Mouse (Mus musculus) MEL (cell line): ENCODE results near the gene St6galnac3. TPM values are rescaled to one million over a fixed set of nuclear protein-coding genes. Genes with fewer than 3 reads are reported as not detected.

Experiments
- DNase-seq: peaks from one replicate; pipeline ENCODE4 v3.0.0; 2011; ENCODE audit warnings: low read depth, low spot score
- H3K27ac ChIP-seq: 2 replicates; pipeline ENCODE4 v1.5.1; 2012; ENCODE audit warnings: low read depth, mild to moderate bottlenecking, control low read depth, low read length, moderate library complexity; ENCODE audit not compliant: control insufficient read depth
- H3K27me3 ChIP-seq, 2 experiments: fragments of 150-350 bp in 1 of 2; sonication (generic) in 1 of 2; 2 replicates each; pipeline ENCODE4 v1.6.1; 2012; ENCODE audit warnings: low read length in 2 of 2, mild to moderate bottlenecking in 2 of 2, improper control_type of control experiment in 1 of 2, moderate library complexity in 1 of 2; ENCODE audit not compliant: insufficient read depth in 2 of 2, control insufficient read depth in 1 of 2
- H3K36me3 ChIP-seq, 2 experiments: 2 replicates each; pipeline ENCODE4 v1.6.1; 2012 to 2014; ENCODE audit warnings: low read length in 2 of 2, improper control_type of control experiment in 1 of 2, inconsistent platforms in 1 of 2, mild to moderate bottlenecking in 1 of 2; ENCODE audit not compliant: insufficient read depth in 2 of 2, control insufficient read depth in 1 of 2
- H3K4me1 ChIP-seq, 2 experiments: fragments of 150-350 bp in 1 of 2; sonication (generic) in 1 of 2; 2 replicates each; pipeline ENCODE4 v1.6.1; 2012; ENCODE audit warnings: low read length in 2 of 2, improper control_type of control experiment in 1 of 2, mild to moderate bottlenecking in 1 of 2; ENCODE audit not compliant: insufficient read depth in 2 of 2, control insufficient read depth in 1 of 2
- H3K4me3 ChIP-seq, 2 experiments: fragments of 150-350 bp in 1 of 2; sonication (generic) in 1 of 2; 2 replicates each; pipeline ENCODE4 v1.5.1; 2012; ENCODE audit warnings: low read depth in 2 of 2, low read length in 2 of 2, mild to moderate bottlenecking in 2 of 2, moderate library complexity in 2 of 2, control low read depth in 1 of 2, improper control_type of control experiment in 1 of 2; ENCODE audit not compliant: control insufficient read depth in 1 of 2, insufficient read depth in 1 of 2
- H3K79me2 ChIP-seq: 2 replicates; pipeline ENCODE4 v1.6.1; 2012; ENCODE audit warnings: mild to moderate bottlenecking, low read length, moderate library complexity; ENCODE audit not compliant: control insufficient read depth, poor library complexity, insufficient read depth
- H3K9ac ChIP-seq: 2 replicates; pipeline ENCODE4 v1.6.1; 2012; ENCODE audit warnings: low read depth, mild to moderate bottlenecking, control low read depth, low read length, moderate library complexity; ENCODE audit not compliant: control insufficient read depth, poor library complexity, severe bottlenecking
- H3K9me3 ChIP-seq: fragments of 150-350 bp; sonication (generic); replicated peaks from 2 replicates; pipeline ENCODE4 v1.6.1; 2012; ENCODE audit warnings: mild to moderate bottlenecking, low read length, improper control_type of control experiment, moderate library complexity; ENCODE audit not compliant: insufficient read depth
- CHD1 ChIP-seq: IDR thresholded peaks from 2 replicates; pipeline ENCODE4 v1.6.1; 2012; ENCODE audit warnings: low read depth, mild to moderate bottlenecking, inconsistent platforms, low read length, improper control_type of control experiment
- CHD2 ChIP-seq: IDR thresholded peaks from 2 replicates; pipeline ENCODE4 v1.6.1; 2011; ENCODE audit warnings: low read length, improper control_type of control experiment
- ELF1 ChIP-seq: IDR thresholded peaks from 2 replicates; pipeline ENCODE4 v1.6.1; 2014; ENCODE audit warnings: low read depth, mild to moderate bottlenecking, inconsistent platforms, low read length, improper control_type of control experiment, moderate library complexity
- EP300 ChIP-seq, 2 experiments: IDR thresholded peaks; 2 replicates each; pipeline ENCODE4 v1.6.1; 2011; ENCODE audit warnings: improper control_type of control experiment in 2 of 2, low read length in 2 of 2, low read depth in 1 of 2, mild to moderate bottlenecking in 1 of 2
- ETS1 ChIP-seq: IDR thresholded peaks from 2 replicates; pipeline ENCODE4 v1.6.1; 2012; ENCODE audit warnings: low read depth, mild to moderate bottlenecking, inconsistent platforms, low read length, improper control_type of control experiment, moderate library complexity
- GABPA ChIP-seq: IDR thresholded peaks from 2 replicates; pipeline ENCODE4 v1.6.1; 2012; ENCODE audit warnings: low read depth, mild to moderate bottlenecking, inconsistent platforms, low read length, improper control_type of control experiment, moderate library complexity
- JUND ChIP-seq: IDR thresholded peaks from 2 replicates; pipeline ENCODE4 v1.6.1; 2011; ENCODE audit warnings: low read depth, mild to moderate bottlenecking, improper control_type of control experiment, low read length
- MAFK ChIP-seq: IDR thresholded peaks from 2 replicates; pipeline ENCODE4 v1.6.1; 2011; ENCODE audit warnings: low read depth, mild to moderate bottlenecking, low read length, improper control_type of control experiment, borderline replicate concordance
- MAZ ChIP-seq: IDR thresholded peaks from 2 replicates; pipeline ENCODE4 v1.6.1; 2012; ENCODE audit warnings: low read depth, mild to moderate bottlenecking, inconsistent platforms, low read length, improper control_type of control experiment
- MYB ChIP-seq: IDR thresholded peaks from 2 replicates; pipeline ENCODE4 v1.6.1; 2011; ENCODE audit warnings: mild to moderate bottlenecking, low read depth, low read length, improper control_type of control experiment
- NRF1 ChIP-seq: IDR thresholded peaks from 2 replicates; pipeline ENCODE4 v1.6.1; 2014; ENCODE audit warnings: low read depth, mild to moderate bottlenecking, inconsistent platforms, low read length, improper control_type of control experiment, moderate library complexity; ENCODE audit not compliant: poor library complexity, insufficient read depth, severe bottlenecking
- POLR2A ChIP-seq, 2 experiments: IDR thresholded peaks; 2 replicates each; pipeline ENCODE4 v1.6.1; 2011 to 2012; ENCODE audit warnings: low read length in 2 of 2, mild to moderate bottlenecking in 2 of 2, control low read depth in 1 of 2, improper control_type of control experiment in 1 of 2, low read depth in 1 of 2, moderate library complexity in 1 of 2; ENCODE audit not compliant: control insufficient read depth in 1 of 2, insufficient read depth in 1 of 2, poor library complexity in 1 of 2
- POLR2AphosphoS5 ChIP-seq: IDR thresholded peaks from 2 replicates; pipeline ENCODE4 v1.6.1; 2012; ENCODE audit warnings: low read depth, borderline replicate concordance, mild to moderate bottlenecking, inconsistent platforms, low read length, moderate library complexity, mixed read lengths
- RAD21 ChIP-seq: IDR thresholded peaks from 2 replicates; pipeline ENCODE4 v1.6.1; 2011; ENCODE audit warnings: mild to moderate bottlenecking, low read depth, low read length, improper control_type of control experiment
- SIN3A ChIP-seq: IDR thresholded peaks from 2 replicates; pipeline ENCODE4 v1.6.1; 2012; ENCODE audit warnings: low read length, improper control_type of control experiment, inconsistent platforms
- TAL1 ChIP-seq: IDR thresholded peaks from 2 replicates; pipeline ENCODE4 v1.6.1; 2012; ENCODE audit warnings: mild to moderate bottlenecking, inconsistent platforms, low read length, moderate library complexity, mixed read lengths
- TBP ChIP-seq: IDR thresholded peaks from 2 replicates; pipeline ENCODE4 v1.8.0; 2011; ENCODE audit warnings: low read depth, low read length, improper control_type of control experiment
- TCF12 ChIP-seq: IDR thresholded peaks from 2 replicates; pipeline ENCODE4 v1.6.1; 2014; ENCODE audit warnings: low read depth, mild to moderate bottlenecking, inconsistent platforms, low read length, improper control_type of control experiment, moderate library complexity
- USF1 ChIP-seq: IDR thresholded peaks from 2 replicates; pipeline ENCODE4 v1.6.1; 2014; ENCODE audit warnings: low read depth, mild to moderate bottlenecking, inconsistent platforms, low read length, improper control_type of control experiment, moderate library complexity
- ZC3H11A ChIP-seq: IDR thresholded peaks from 2 replicates; pipeline ENCODE4 v1.6.1; 2012; ENCODE audit warnings: low read depth, mild to moderate bottlenecking, inconsistent platforms, low read length, improper control_type of control experiment
- ZKSCAN1 ChIP-seq: IDR thresholded peaks from 2 replicates; pipeline ENCODE4 v1.6.1; 2012; ENCODE audit warnings: low read depth, mild to moderate bottlenecking, inconsistent platforms, low read length, improper control_type of control experiment, moderate library complexity
- polyA plus RNA-seq, 2 experiments: library from polyadenylated mRNA; stranded (reverse) in 1 of 2; unstranded in 1 of 2; fragments of >175 nt in 1 of 2; fragments of >200 nt in 1 of 2; gene quantifications; 2 replicates each; pipeline versions ENCODE4 v1.2.1 to v1.2.4; 2012; ENCODE audit warnings: low replicate concordance in 2 of 2, low read depth in 1 of 2; ENCODE audit not compliant: insufficient read length in 2 of 2, insufficient read depth in 1 of 2, missing spikeins in 1 of 2
- total RNA-seq: library from RNA; depleted of rRNA; stranded (reverse); fragments of 300-350 nt; gene quantifications from 2 replicates; pipeline ENCODE4 v1.2.3, GENCODE M21; 2012

The St6galnac3 gene
- total and polyA plus RNA-seq, 3 experiments: 7.8 to 11.4 TPM; not detected in 1

DNA sequence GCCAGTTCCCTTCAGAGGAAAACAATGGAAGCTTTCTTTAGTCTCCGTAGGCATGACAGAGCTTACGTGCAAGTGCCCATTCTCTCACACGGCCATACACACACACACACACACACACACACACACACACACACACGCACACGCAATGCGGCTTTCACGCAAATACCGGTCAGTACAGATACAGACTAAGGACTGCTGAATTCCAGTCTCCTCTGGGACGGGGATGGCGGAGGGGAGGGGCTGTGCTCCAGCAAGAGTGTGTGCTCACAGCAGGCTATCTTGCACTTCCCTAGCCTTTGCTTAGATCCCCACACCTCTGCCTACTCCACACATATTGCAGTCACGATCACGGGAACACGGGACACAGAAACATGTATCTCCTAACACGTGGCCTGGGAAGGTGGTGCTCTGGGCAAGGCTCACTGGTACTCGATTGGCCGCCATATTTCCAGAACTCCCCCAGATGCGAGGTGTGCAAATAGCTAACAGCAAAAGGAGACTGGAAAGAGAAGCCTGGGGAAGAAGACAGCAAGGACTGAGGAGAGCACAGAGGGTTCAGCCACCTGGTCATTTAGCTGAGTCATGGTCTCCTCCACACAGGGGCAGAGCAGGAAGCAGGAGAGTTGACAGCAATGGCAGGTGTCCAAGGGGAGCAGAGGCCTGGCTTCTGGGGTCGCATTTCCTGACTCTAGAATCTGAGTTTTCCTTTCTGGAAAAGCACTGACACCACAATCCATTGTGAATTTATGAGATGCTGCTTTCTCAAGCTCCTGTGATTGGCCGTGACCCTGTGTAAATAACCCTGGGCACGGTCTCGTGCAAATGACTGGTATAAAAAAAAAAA is 56.3 kb downstream of the St6galnac3 start:
- H3K79me2 ChIP-seq: no peaks in the 10 kb centered on the region; the same call in 1 of the 2 replicates
- no peak overlapping the region for H3K4me3 ChIP-seq
- peak; percentile 46 for DNase-seq
- peaks cover 0 to 48% of the 10 kb centered on the region in 2 experiments; a peak in 2 of 4 replicates for H3K36me3 ChIP-seq
- H3K9ac ChIP-seq: no peak overlapping the region
- H3K27ac ChIP-seq: peak overlapping the region; percentile 5; the same call in 1 of the 2 replicates
- no peak for TF ChIP-seq USF1
- no peak; a peak in 1 of 4 replicates for TF ChIP-seq EP300 (IDR thresholded peaks at IDR 0.05; ENCODE audit: low read depth in 1 of 2, low read length in 2 of 2)
- TF ChIP-seq CHD1: no peak
- no peak for TF ChIP-seq ELF1
- TF ChIP-seq ETS1: peak; percentile 35; the same call in 1 of the 2 replicates
- TF ChIP-seq CHD2: no peak
- no peak for TF ChIP-seq JUND
- no peak for TF ChIP-seq MYB
- TF ChIP-seq SIN3A: no peak
- 0 out of 2 replicates have a peak, but pooled peaks have one; percentile 57 for TF ChIP-seq GABPA
- peak; percentile 35; the same call in 1 of the 2 replicates for TF ChIP-seq TCF12
- TF ChIP-seq ZC3H11A: no peak
- no peaks in the 10 kb centered on the region for H3K9me3 ChIP-seq
- no peaks in the 10 kb centered on the region for H3K27me3 ChIP-seq
- peaks cover 23 to 48% of the 10 kb centered on the region in 2 experiments for H3K4me1 ChIP-seq

DNA sequence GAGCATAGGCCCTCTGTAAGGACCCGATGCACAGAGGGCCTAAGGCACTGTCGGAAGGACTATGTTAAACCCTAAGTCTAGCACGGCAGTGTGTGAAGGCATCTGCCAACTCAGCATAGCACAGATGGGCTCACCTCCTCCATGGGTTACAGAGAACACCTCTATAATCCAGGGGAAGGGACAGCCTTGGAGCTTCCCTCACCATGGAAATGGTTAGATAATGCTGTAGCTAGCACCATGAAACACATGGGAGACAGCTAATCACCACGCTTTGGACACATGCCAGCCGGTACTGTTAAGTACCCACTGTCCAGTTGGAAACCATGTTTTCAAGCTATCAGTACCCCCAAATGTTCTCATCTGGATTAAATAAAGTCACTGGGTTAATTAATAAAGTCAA is 60.3 kb downstream of the St6galnac3 start:
- no peak for TF ChIP-seq EP300 (IDR thresholded peaks at IDR 0.05; ENCODE audit: low read depth in 1 of 2, low read length in 2 of 2)
- TF ChIP-seq NRF1: no peak
- no peak for TF ChIP-seq MAFK
- no peak for TF ChIP-seq MAZ
- no peak for TF ChIP-seq ZKSCAN1
- no peak; the same call in 1 of the 2 replicates for TF ChIP-seq SIN3A
- TF ChIP-seq TAL1: no peak
- no peak for TF ChIP-seq RAD21
- TF ChIP-seq POLR2A (IDR thresholded peaks at IDR 0.05; ENCODE audit: control insufficient read depth in 1 of 2, insufficient read depth in 1 of 2, low read depth in 1 of 2, low read length in 2 of 2, poor library complexity in 1 of 2): no peak
- TF ChIP-seq POLR2AphosphoS5: no peak
- TF ChIP-seq TBP: no peak
- H3K9ac ChIP-seq: no peak overlapping the region
- H3K27me3 ChIP-seq: no peaks in the 10 kb centered on the region
- no peaks in the 10 kb centered on the region for H3K9me3 ChIP-seq
- H3K4me3 ChIP-seq: no peak overlapping the region
- H3K4me1 ChIP-seq: peaks cover 18 to 41% of the 10 kb centered on the region in 2 experiments
- DNase-seq: peak; percentile 41
- H3K36me3 ChIP-seq: peaks cover 0 to 35% of the 10 kb centered on the region in 2 experiments; a peak in 2 of 4 replicates
- H3K27ac ChIP-seq: peak overlapping the region; percentile 66
- no peaks in the 10 kb centered on the region for H3K79me2 ChIP-seq
